Mouse (Mus musculus): ENCODE measurements around the gene Oit1. TPM values are rescaled to one million over a fixed set of nuclear protein-coding genes. Genes with fewer than 3 reads are reported as not detected.

Gene Oit1
- polyA plus RNA-seq, 1 experiment from 2014 or later: 2.6 TPM

DNA sequence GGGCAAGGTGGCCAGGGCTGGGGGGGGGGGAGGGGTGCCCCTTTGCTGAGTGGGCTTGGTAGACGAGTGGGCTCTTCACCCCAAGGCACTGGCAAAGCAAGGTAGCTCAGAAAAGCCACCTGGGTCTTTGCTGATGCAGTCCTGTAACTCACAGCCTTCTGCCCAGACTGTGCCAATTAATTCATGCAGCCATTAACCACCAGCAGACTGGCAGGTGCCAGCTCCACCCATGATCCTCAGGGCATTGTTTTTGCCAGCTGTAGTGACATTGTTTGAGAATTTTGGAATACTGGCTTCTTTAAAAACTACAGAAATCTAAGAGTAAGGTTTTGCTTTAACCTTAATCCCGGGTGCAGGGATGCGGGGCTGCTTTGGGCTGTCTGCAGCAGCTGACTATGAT is 58.0 kb downstream of the Oit1 start:
- Histone ChIP-seq H3K4me1 (ENCODE audit: insufficient read depth, low read depth, low read length) (peaks cover 4% of the 10 kb centered on the region; the same call in 1 of the 2 replicates), H3K9ac (replicated peaks; ENCODE audit: low read depth) (no peak overlapping the region), H3K27me3 (replicated peaks; ENCODE audit: insufficient read depth, low read length) (peaks cover 12% of the 10 kb centered on the region; the same call in 1 of the 2 replicates), H3K9me3 (ENCODE audit: low read length) (no peaks in the 10 kb centered on the region), H3K4me3 (ENCODE audit: low read depth, low read length) (no peak overlapping the region), H3K36me3 (ENCODE audit: insufficient read depth, low read length) (no peaks in the 10 kb centered on the region), H3K4me2 (replicated peaks; ENCODE audit: low read depth, low read length) (no peak overlapping the region), H3K27ac (ENCODE audit: low read length) (no peak overlapping the region)
- DNase-seq (ENCODE audit: low spot score): no peak
- no peak for ATAC-seq
- TF ChIP-seq CTCF (IDR thresholded peaks at IDR 0.05) (no peak), EP300 (IDR thresholded peaks at IDR 0.05) (no peak)
- 78% methylated on average over 3 of the region's 3 CpGs for WGBS

- H3K4me3 ChIP-seq (ENCODE audit: low read depth, low read length): no peak within 1 kb of the TSS
- H3K9me3 ChIP-seq (ENCODE audit: low read length): no peaks in the 10 kb centered on the region
- peak within 1 kb of the TSS; percentile 35 for H3K4me2 ChIP-seq (replicated peaks; ENCODE audit: low read depth, low read length)
- peaks cover 17% of the 10 kb centered on the region; the same call in 1 of the 2 replicates for H3K27me3 ChIP-seq (replicated peaks; ENCODE audit: insufficient read depth, low read length)
- TF ChIP-seq CTCF (IDR thresholded peaks at IDR 0.05): no peak
- TF ChIP-seq EP300 (IDR thresholded peaks at IDR 0.05): no peak
- no peaks in the 10 kb centered on the region for H3K36me3 ChIP-seq (ENCODE audit: insufficient read depth, low read length)
- H3K27ac ChIP-seq (ENCODE audit: low read length): no peak within 1 kb of the TSS
- WGBS: 7% methylated on average over 41 of the region's 41 CpGs
- H3K9ac ChIP-seq (replicated peaks; ENCODE audit: low read depth): no peak within 1 kb of the TSS
- DNase-seq (ENCODE audit: low spot score): no peak
- peaks cover 4% of the 10 kb centered on the region; the same call in 1 of the 2 replicates for H3K4me1 ChIP-seq (ENCODE audit: insufficient read depth, low read depth, low read length)
- no peak for ATAC-seq
Observed at GRCm38 (mm10) chr14:8317194-8318097, 61.1 kb downstream of the Oit1 start, which contains the start of gene Fam107a. Fam107a (minus strand) TSS chr14:8318023.

GRCm38 (mm10) chr14:8316366-8317193 is 62.0 kb downstream of the Oit1 start:
- Histone ChIP-seq H3K9me3 (ENCODE audit: low read length) (no peaks in the 10 kb centered on the region), H3K4me3 (ENCODE audit: low read depth, low read length) (no peak overlapping the region)
- DNase-seq (ENCODE audit: low spot score): peak; percentile 31

GRCm38 (mm10) chr14:8315169-8315568 is 63.4 kb downstream of the Oit1 start:
- H3K36me3 ChIP-seq (ENCODE audit: insufficient read depth, low read length): no peaks in the 10 kb centered on the region
- no peak overlapping the region for H3K4me3 ChIP-seq (ENCODE audit: low read depth, low read length)
- peaks cover 4% of the 10 kb centered on the region; the same call in 1 of the 2 replicates for H3K4me1 ChIP-seq (ENCODE audit: insufficient read depth, low read depth, low read length)
- H3K27ac ChIP-seq (ENCODE audit: low read length): no peak overlapping the region
- H3K27me3 ChIP-seq (replicated peaks; ENCODE audit: insufficient read depth, low read length): peaks cover 17% of the 10 kb centered on the region; the same call in 1 of the 2 replicates
- ATAC-seq (no peak), DNase-seq (ENCODE audit: low spot score) (no peak)
- 81% methylated on average over 6 of the region's 6 CpGs for WGBS
- H3K9ac ChIP-seq (replicated peaks; ENCODE audit: low read depth): no peak overlapping the region
- no peak overlapping the region for H3K4me2 ChIP-seq (replicated peaks; ENCODE audit: low read depth, low read length)
- H3K9me3 ChIP-seq (ENCODE audit: low read length): no peaks in the 10 kb centered on the region
- TF ChIP-seq CTCF (IDR thresholded peaks at IDR 0.05) (no peak), EP300 (IDR thresholded peaks at IDR 0.05) (no peak)

More at GRCm38 (mm10) chr14:8316366-8317193, 62.0 kb downstream of the Oit1 start:
- Histone ChIP-seq H3K27me3 (replicated peaks; ENCODE audit: insufficient read depth, low read length) (peaks cover 17% of the 10 kb centered on the region; the same call in 1 of the 2 replicates), H3K4me1 (ENCODE audit: insufficient read depth, low read depth, low read length) (peaks cover 4% of the 10 kb centered on the region; the same call in 1 of the 2 replicates), H3K27ac (ENCODE audit: low read length) (no peak overlapping the region), H3K4me2 (replicated peaks; ENCODE audit: low read depth, low read length) (peak overlapping the region; percentile 35), H3K36me3 (ENCODE audit: insufficient read depth, low read length) (no peaks in the 10 kb centered on the region), H3K9ac (replicated peaks; ENCODE audit: low read depth) (no peak overlapping the region)
- TF ChIP-seq CTCF (IDR thresholded peaks at IDR 0.05) (no peak), EP300 (IDR thresholded peaks at IDR 0.05) (no peak)
- 5% methylated on average over 23 of the region's 23 CpGs for WGBS
- no peak for ATAC-seq

DNA sequence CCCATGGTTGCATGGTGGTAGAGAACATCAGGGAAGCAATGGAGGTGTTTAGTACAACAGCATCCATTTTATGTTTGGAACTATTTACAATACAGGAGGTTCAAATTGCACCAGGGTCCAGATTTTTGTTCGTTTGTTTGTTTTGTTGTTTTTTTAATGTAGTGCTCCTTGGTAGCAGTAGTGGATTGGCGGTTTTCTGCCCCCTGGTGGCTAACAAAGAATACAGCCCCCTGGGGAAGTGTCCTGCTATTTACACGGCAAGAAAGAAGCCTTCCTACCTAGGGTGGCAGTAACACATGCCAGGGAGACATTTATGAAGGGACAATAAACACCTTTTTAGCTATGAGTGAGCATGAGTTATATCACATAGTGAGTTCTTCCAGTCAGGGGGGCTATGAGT is 64.0 kb downstream of the Oit1 start:
- no peaks in the 10 kb centered on the region for H3K9me3 ChIP-seq (ENCODE audit: low read length)
- no peak overlapping the region for H3K4me2 ChIP-seq (replicated peaks; ENCODE audit: low read depth, low read length)
- H3K9ac ChIP-seq (replicated peaks; ENCODE audit: low read depth): no peak overlapping the region
- H3K27me3 ChIP-seq (replicated peaks; ENCODE audit: insufficient read depth, low read length): peaks cover 17% of the 10 kb centered on the region; the same call in 1 of the 2 replicates
- H3K36me3 ChIP-seq (ENCODE audit: insufficient read depth, low read length): no peaks in the 10 kb centered on the region
- ATAC-seq (no peak), DNase-seq (ENCODE audit: low spot score) (peak; percentile 57)
- no peak overlapping the region for H3K4me3 ChIP-seq (ENCODE audit: low read depth, low read length)
- peak; percentile 71 for TF ChIP-seq CTCF (IDR thresholded peaks at IDR 0.05)
- no peak for TF ChIP-seq EP300 (IDR thresholded peaks at IDR 0.05)
- peaks cover 4% of the 10 kb centered on the region; the same call in 1 of the 2 replicates for H3K4me1 ChIP-seq (ENCODE audit: insufficient read depth, low read depth, low read length)
- H3K27ac ChIP-seq (ENCODE audit: low read length): no peak overlapping the region
- WGBS: 21% methylated on average over 3 of the region's 3 CpGs

DNA sequence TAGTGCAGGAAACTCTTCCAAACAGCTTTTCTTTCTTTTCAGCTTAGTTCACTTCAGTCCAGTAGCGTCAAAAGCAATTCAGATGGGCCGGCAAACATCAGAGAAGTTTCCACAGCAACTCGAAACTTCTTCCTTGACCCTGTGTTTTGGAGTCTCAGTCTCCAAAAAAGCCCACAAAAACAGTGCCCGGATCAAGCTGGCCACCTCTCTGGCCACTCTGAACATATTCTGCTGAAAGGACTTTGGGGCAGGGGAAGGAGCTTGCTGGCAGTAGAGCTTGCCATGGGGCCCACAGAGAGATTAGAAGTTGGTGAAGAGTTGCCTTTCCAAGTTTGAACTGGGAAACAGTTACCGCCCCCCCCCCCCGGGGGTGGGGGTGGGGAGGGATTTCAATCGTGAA is 64.7 kb downstream of the Oit1 start:
- Histone ChIP-seq H3K27me3 (replicated peaks; ENCODE audit: insufficient read depth, low read length) (peaks cover 17% of the 10 kb centered on the region; the same call in 1 of the 2 replicates), H3K9me3 (ENCODE audit: low read length) (no peaks in the 10 kb centered on the region), H3K4me3 (ENCODE audit: low read depth, low read length) (no peak overlapping the region), H3K36me3 (ENCODE audit: insufficient read depth, low read length) (no peaks in the 10 kb centered on the region), H3K4me2 (replicated peaks; ENCODE audit: low read depth, low read length) (no peak overlapping the region), H3K27ac (ENCODE audit: low read length) (no peak overlapping the region), H3K9ac (replicated peaks; ENCODE audit: low read depth) (no peak overlapping the region), H3K4me1 (ENCODE audit: insufficient read depth, low read depth, low read length) (peaks cover 9% of the 10 kb centered on the region; the same call in 1 of the 2 replicates)
- ATAC-seq: no peak
- DNase-seq (ENCODE audit: low spot score): no peak
- WGBS: 32% methylated on average over 7 of the region's 7 CpGs
- TF ChIP-seq EP300 (IDR thresholded peaks at IDR 0.05) (no peak), CTCF (IDR thresholded peaks at IDR 0.05) (no peak)
